Mouse (Mus musculus): ENCODE data around the gene Dusp3.

Dusp3 gene

DNA sequence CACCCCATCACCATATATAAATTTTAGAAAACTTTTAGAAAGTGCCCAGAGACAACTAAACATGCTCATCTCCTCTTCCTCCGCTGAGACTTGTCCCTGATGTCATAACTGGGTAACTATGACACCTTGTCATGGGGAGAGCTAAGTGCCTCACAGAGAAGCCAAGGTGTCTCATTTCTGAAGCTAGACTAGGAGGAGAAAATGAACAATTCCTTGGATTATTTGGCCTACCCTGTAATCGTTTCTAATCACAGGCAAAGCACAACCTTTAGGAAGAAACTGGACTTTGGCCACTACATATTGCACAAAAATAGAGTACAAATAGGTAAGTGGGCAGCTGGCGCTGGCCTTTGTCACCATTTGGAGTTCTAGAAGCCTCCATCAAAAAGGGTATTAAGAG lies at the start of gene Dusp3:
Gene Dusp3 (minus strand): TSS at position 101 of the 400 bp plus-strand sequence.
- no peak for DNase-seq

DNA sequence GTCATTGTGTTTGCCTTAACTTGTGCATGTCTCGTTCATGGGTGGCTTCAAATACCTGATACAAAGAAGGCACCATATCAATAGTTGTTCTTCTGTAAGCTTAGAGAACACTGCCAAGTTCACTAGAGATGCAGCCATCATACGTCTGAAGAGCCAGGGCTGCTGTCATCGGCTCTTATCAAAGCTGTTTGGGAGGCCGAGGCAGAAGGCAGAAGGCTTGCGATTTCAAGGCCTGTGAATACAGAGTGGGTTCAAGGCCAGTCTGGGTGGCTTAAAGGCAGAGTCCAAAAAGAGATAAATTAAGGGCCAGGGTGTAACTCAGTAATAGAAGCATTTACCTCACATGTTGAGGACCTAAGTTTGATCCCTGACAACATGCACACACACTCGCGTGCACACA lies 49.5 kb upstream of the Dusp3 start:
- DNase-seq = no peak

DNA sequence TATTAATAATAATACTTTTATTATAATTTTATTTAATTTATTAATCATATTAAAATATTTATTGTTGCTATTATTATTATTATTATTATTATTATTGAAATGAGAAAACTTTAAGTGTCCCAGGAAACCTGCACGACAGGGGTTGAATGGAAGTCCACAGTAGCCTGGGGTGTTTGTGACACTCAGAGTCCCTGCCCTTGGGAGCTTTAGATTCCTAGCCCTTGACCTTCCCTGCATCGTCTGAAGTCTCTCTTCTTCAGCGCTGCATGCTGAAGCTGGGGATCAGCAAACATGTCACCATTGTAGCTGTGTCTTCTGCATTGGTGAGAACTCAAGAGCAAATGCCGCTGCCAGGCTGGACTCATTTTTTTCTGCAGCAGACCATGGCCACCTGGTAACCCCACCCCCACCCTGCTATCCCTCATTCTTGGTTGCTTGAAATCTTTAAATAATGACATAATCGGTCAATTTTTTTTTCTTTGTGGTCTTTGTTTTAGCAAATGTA lies 48.7 kb upstream of the Dusp3 start:
- no peak for DNase-seq

DNA sequence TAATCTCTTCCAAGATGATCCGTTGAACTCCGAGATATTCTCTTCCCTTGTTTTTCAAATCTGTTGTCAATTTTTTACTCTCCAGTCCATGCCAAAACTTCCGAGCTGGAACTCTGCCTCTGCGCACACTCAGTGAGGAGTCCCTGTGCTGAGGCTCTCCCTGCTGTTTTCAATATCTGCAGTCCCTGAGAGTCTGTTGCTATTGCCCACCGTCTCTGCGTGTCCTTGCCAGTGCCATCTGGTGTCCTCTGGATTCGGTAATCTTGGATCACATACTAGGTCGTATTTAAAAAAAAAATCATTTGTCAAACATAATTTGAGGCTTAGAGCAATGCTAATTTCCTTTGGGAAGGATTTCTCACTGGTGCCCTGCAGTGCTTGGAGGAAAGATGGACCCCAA lies 48.1 kb upstream of the Dusp3 start:
- no peak for DNase-seq

GRCm38 (mm10) chr11:102033055-102033591 lies 46.3 kb upstream of the Dusp3 start:
- DNase-seq = no peak

- DNase-seq = no peak
Measured at GRCm38 (mm10) chr11:102031149-102031548, 44.3 kb upstream of the Dusp3 start.

DNA sequence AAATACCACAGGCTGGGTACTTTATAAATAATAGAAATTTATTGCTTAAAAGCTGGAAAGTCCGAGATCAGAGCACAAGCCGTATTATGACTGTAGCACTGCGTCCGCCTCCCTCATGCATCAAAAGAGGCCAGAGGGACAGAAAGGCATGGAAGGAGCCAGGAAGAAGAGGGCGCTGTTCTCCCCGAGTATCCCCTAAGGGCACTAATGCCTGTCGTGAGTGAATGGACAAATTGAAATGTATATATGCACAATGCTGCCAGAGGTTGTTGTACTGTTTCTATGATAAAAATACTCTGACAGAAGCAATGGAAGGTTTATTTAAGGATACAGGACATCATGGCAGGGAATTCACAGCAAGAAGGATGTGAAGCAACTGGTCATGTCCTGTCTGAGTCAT lies 43.2 kb upstream of the Dusp3 start:
- no peak for DNase-seq

GRCm38 (mm10) chr11:102029304-102029703 lies 42.5 kb upstream of the Dusp3 start:
- no peak for DNase-seq

- DNase-seq = no peak
Measured at GRCm38 (mm10) chr11:102028087-102028816, 41.4 kb upstream of the Dusp3 start, which contains the start of gene Mpp3. TSS of gene Mpp3 (minus strand) at chr11:102028461.

GRCm38 (mm10) chr11:102027361-102028017 lies 40.7 kb upstream of the Dusp3 start:
- DNase-seq = no peak

GRCm38 (mm10) chr11:102026694-102027360 lies 40.0 kb upstream of the Dusp3 start:
- DNase-seq = peak; percentile 72

DNA sequence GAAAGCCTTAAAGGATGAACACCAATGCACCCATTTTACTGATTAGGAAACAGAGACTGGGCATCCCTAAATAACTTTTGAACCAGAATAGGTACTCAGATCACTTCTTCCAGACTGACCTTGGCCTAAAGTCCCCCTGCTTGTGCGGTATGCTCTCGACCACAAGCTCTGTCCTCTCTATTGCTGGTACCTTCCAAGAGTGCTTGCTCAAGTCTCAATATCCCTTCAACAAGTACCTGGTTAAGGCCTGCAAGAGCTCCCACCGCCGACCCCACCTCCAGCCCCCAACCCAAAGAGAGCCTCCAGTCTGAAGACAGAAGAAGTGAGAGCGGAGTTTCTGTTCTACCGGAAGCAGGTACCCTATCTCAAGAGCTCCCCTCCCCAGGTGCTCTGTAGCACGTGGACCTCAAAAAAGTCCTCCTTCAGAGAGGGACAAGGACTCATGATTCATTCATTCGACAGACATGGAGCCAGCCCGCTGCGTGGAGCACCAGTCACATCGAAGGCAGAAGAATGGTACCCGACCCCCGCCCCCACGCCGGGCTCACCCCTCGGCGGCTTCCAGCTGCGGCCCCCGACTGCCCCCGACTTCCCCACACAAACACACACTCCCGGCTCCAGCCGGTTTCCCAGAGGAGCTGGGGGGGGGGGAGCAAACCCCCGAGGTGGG lies 39.3 kb upstream of the Dusp3 start:
- no peak for DNase-seq

DNA sequence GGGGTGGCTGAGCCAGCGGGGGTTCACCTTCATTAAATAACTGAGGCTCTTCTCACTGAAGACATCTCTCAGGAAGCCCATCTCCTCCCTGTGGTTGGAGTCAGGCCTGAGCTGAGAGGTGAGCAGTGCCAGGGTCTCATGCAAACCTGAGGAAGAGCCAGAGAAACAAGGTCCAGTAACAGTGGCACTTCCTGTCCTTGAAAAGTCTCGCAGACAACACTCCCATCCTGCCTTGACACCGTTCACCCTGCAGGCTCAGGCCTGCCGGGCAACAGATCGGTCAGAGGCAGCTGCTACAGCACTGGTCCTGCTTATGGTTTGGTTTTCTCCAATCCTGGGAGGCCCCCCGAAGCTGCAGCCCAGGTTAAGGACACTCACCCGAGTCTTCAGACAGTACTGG lies 38.5 kb upstream of the Dusp3 start:
- DNase-seq = no peak

- DNase-seq = no peak
Measured at GRCm38 (mm10) chr11:102024875-102025274, 38.1 kb upstream of the Dusp3 start.

- DNase-seq = no peak
Measured at GRCm38 (mm10) chr11:102024084-102024758, 37.4 kb upstream of the Dusp3 start.

DNA sequence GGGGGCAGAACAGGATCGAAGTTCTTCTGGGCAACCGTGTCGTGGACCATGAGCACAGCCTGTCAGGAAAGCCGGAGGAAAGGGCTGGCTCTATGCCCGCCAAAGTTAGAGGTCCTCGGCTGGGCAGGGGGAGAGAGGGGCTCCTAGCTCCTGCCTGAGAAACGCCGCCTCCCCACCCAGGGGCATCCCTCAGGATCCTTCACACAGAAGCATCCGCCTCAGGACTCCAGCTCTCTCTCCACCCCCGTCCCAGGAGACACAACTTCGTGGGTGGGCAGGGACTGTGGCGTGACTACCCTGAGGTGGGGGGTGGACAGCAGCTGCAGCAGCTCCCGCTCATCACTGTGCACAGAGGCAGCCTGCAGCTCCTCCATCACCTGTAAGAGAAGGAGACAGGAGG lies 36.6 kb upstream of the Dusp3 start:
- no peak for DNase-seq

GRCm38 (mm10) chr11:102021196-102021595 lies 34.4 kb upstream of the Dusp3 start:
- DNase-seq = no peak

DNA sequence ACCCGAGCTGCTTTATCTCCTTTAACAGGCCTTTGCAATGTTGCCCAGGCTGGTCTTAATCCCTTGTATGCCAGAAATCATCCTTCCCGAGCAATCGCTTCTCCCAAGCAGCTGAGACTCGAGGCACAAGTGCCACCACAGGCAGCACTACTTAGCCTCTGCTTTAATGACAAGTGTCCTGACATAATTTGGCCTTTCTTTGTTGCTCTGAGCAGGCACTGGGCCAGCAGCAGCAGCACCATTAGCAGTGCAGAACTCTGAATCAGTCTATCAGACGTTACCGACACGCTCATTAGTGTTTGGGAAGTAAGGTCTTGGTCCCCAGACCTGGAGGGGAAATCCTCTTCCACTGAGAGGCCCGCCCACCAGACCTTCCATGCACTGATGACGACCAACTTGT lies 32.9 kb upstream of the Dusp3 start:
- DNase-seq = no peak

DNA sequence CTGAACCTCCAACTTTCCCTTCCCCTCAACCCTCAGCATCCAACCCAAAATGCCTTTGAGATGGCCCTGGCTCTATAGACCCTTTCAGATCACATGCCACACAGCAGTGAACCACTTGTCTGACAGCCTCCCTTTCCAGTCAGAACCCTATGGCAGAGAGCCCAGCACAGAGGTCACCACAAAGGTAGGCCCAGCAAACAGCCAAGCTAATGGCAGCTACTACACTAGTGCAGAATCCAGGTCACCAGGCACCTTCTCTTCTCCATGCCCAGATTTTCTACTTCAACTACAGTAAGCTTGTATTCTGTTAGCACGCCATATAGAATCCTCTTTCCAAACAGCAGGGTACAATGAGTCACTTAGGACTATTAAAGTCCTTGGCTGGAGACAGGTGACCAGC lies 29.3 kb upstream of the Dusp3 start:
- no peak for DNase-seq

DNA sequence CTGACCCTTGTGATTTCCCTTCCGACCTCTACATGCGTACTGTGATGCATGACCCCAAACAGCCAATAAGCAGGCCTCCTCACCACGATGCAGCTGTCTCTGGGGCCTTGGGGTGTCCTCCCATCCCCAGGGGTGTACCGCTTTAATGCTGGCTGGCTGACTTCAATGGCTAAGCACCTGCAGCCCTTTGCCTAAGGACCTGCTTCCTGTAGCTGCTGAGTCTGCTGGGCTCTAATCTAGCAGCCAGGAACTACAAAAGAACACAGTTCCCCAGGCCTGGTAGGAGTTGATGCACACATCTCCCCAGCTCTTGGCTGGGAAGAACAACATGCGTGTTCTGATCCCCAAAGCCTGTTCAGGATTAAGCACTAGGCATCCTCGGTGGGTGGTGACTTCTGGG lies 28.7 kb upstream of the Dusp3 start:
- DNase-seq = no peak

- DNase-seq = no peak
Measured at GRCm38 (mm10) chr11:102013201-102013600, 26.4 kb upstream of the Dusp3 start.

DNA sequence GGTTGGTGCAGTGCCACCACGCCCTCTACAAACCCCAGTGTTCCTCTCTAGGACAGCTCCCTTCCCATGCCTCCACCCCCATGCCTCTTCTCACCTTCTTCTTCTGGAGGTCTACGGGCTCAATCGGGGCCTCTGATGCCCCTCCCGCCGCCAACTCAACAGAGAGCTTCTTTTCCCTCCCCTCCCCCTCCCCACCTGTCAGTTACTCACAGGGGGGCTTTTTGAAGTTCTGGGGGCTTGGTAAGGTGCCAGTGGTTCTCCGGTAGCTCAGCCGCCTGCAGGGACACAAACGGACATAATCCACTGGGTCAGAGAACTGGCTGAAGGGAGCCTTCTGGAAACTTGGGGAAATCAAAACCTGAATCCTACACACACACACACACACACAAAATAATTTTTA lies 24.7 kb upstream of the Dusp3 start:
- no peak for DNase-seq
